Mouse (Mus musculus) ES-E14 (cell line): ENCODE measurements at regions not wholly inside any gene's neighbourhood (a gene's known extent, or its start where the extent isn't known, plus 50 kb on each side); places are given as distances from the start of the nearest gene placed in this dataset.

Experiments used
- CHD2 ChIP-seq: IDR thresholded peaks from 2 replicates; pipeline ENCODE4 v1.6.1; 2014; ENCODE audit warnings: mild to moderate bottlenecking, low read depth, low read length, inconsistent platforms
- HCFC1 ChIP-seq: IDR thresholded peaks from 2 replicates; pipeline ENCODE4 v1.6.1; 2012; ENCODE audit warnings: low read length, inconsistent platforms, borderline replicate concordance; ENCODE audit not compliant: insufficient read depth
- MAFK ChIP-seq: IDR thresholded peaks from 2 replicates; pipeline ENCODE4 v1.6.1; 2014; ENCODE audit warnings: mild to moderate bottlenecking, low read depth, low read length, inconsistent platforms; ENCODE audit not compliant: insufficient read depth
- ZC3H11A ChIP-seq: IDR thresholded peaks from 2 replicates; pipeline ENCODE4 v1.6.1; 2012; ENCODE audit warnings: low read depth, mild to moderate bottlenecking, inconsistent platforms, low read length, borderline replicate concordance
- ZNF384 ChIP-seq: IDR thresholded peaks from 2 replicates; pipeline ENCODE4 v1.6.1; 2012; ENCODE audit warnings: low read depth, low read length, inconsistent platforms

GRCm38 (mm10) chr4:105531651-105532425, 257.8 kb upstream of the Gm12728 start:
- TF ChIP-seq HCFC1 (no peak), ZC3H11A (no peak), MAFK (no peak), CHD2 (no peak), ZNF384 (no peak)
